Mouse (Mus musculus): ENCODE data around the gene Brca2.

DNA sequence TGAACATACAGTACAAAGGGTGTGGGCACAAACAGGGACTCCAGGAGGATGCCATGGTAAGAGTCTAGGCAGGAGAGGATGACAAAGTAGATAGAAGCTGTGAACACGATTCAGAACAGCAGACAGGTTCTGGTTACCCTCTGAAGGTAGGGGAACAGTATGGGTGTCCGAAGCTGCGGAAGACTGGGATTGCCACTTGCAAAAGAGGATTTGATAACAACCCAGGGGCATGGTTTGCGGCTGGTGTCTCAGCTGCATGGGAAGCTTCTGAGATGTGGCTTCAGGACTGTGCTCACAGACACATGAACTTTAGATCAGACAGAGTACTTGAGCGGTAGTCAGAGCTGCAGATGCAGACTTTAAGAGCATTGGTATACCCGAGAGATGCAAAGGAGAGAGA is 42.0 kb downstream of the Brca2 start:
- TF ChIP-seq CTCF (conservative IDR thresholded peaks at IDR 0.05; ENCODE audit: low read length) (no peak), NANOG (IDR thresholded peaks at IDR 0.05; ENCODE audit: borderline replicate concordance, low read length) (no peak)
